ENCODE assay signal across 9 mouse cellular contexts in the genomic region with DNA sequence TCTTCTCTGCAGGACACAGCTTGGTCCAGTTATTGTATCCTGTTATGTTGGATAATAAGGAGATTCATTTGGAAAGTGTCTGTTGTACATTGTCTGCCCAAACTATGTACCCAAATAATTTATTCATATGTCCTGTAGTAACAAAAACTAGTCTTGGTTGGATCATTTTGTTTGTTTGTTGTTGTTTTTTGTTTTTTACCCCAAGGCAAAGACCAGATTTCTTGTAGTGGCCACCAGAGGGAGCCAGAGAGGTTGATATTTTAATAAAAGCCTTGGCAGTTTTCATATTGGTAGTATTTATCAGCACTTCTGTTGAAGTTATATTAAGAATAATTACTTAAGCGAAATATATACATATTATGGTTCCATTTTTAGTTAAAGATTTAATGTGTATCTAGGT. TPM values are rescaled to one million over a fixed set of nuclear protein-coding genes. Genes with fewer than 3 reads are reported as not detected.
DNase-seq lines count a peak whose midpoint lies in the region; ATAC-seq and TF ChIP-seq lines count a peak whose summit lies in the region.
"Had no signal": no experiment of that assay in that cellular context is flagged by ENCODE, and none has a peak within 500 bp of the region (broad histone marks: within the 10 kb centered on the region; RNA-seq: fewer than 3 reads in every experiment).

No protein-coding gene starts in this region.

- peak; percentile 34 to 75; a peak in 3 of 4 replicates for TF ChIP-seq CTCF in CH12.LX (conservative IDR thresholded peaks at IDR 0.05 in 1 of 2, IDR thresholded peaks at IDR 0.05 in 1 of 2; ENCODE audit: low read depth in 2 of 2, low read length in 2 of 2)

- dilution Hi-C loops in CH12.LX (cut with MboI; ENCODE audit: extremely low pct_ligation_motif_present, extremely low pct_unique_long_range_greater_than_20kb, low sequenced_read_pairs), result no loop called here

- DNase-seq in embryonic facial prominence, embryonic 11.5 days (ENCODE audit: low spot score), result peak; percentile 69
- no peak for DNase-seq in embryonic facial prominence, embryonic 10.5 days (ENCODE audit: low spot score)
- peak; percentile 38 for DNase-seq in left cerebral cortex, postnatal 4 days
- DNase-seq in left cerebral cortex, postnatal 25 days (ENCODE audit: low spot score in 2 of 2), result no peak
- DNase-seq in CH12.LX (ENCODE audit: extremely low read depth), result peak; percentile 40
- DNase-seq in cerebellum, postnatal 36 days, result peak; percentile 28 to 45
- no peak for DNase-seq in ovary, postnatal 36 days (ENCODE audit: low spot score)
- no peak for DNase-seq in spleen, postnatal 14 days (ENCODE audit: low spot score in 2 of 2)

- no peaks in the 10 kb centered on the region for H3K36me3 ChIP-seq in embryonic facial prominence, embryonic 11.5 days (replicated peaks; ENCODE audit: control insufficient read depth, insufficient read depth, low read depth, low read length)
- H3K36me3 ChIP-seq in embryonic facial prominence, embryonic 10.5 days (replicated peaks), result peaks cover 5% of the 10 kb centered on the region; the same call in 1 of the 2 replicates
- no peaks in the 10 kb centered on the region for H3K36me3 ChIP-seq in CH12.LX (replicated peaks in 1 of 2; ENCODE audit: control insufficient read depth in 1 of 2, insufficient read depth in 1 of 2, low read length in 1 of 2)
- H3K36me3 ChIP-seq: limb, embryonic 12.5 days had no signal

- H3K4me1 ChIP-seq in embryonic facial prominence, embryonic 11.5 days (ENCODE audit: control insufficient read depth, insufficient read depth, low read length), result no peaks in the 10 kb centered on the region
- peaks cover 18% of the 10 kb centered on the region for H3K4me1 ChIP-seq in embryonic facial prominence, embryonic 10.5 days
- H3K4me1 ChIP-seq in CH12.LX (ENCODE audit: control insufficient read depth in 1 of 2, insufficient read depth in 2 of 2), result peaks cover 0 to 8% of the 10 kb centered on the region in 2 experiments; a peak in 1 of 4 replicates

- 10% methylated on average over 1 of the region's 1 CpGs for WGBS in embryonic facial prominence, embryonic 11.5 days
- WGBS in embryonic facial prominence, embryonic 10.5 days, result 13% methylated on average over 1 of the region's 1 CpGs

- TF ChIP-seq EP300 in CH12.LX (IDR thresholded peaks at IDR 0.05; ENCODE audit: low read length), result no peak

- intact Hi-C loops in left cerebral cortex, postnatal 4 days (cut with DNase I), result no loop called here
- intact Hi-C loops in left cerebral cortex, postnatal 25 days (cut with DNase I), result loop anchor here (1.0 kb wide), 1 partner anchor 39 kb away; no protein-coding TSS in a partner anchor

- in situ Hi-C loops in CH12.LX (cut with MboI; ENCODE audit: low pct_ligation_motif_present, low pct_unique_long_range_greater_than_20kb, low sequenced_read_pairs), result no loop called here

- no peak for ATAC-seq in embryonic facial prominence, embryonic 11.5 days (replicated peaks; ENCODE audit: insufficient number of reproducible peaks, low FRiP score, low TSS enrichment, low read depth)

- peak; percentile 55 for TF ChIP-seq RAD21 in CH12.LX (IDR thresholded peaks at IDR 0.05; ENCODE audit: low read depth, low read length)

- TF ChIP-seq POLR2A in CH12.LX (IDR thresholded peaks at IDR 0.05; ENCODE audit: low read depth, low read length), result no peak

- no peak overlapping the region for H3K9ac ChIP-seq in embryonic facial prominence, embryonic 11.5 days (replicated peaks; ENCODE audit: low read length)
- no peak overlapping the region for H3K9ac ChIP-seq in CH12.LX (ENCODE audit: insufficient read depth, low read depth)
- H3K9ac ChIP-seq: limb, embryonic 12.5 days had no signal

- H3K27me3 ChIP-seq in embryonic facial prominence, embryonic 11.5 days (ENCODE audit: control insufficient read depth, insufficient read depth, low read length), result no peaks in the 10 kb centered on the region
- no peaks in the 10 kb centered on the region for H3K27me3 ChIP-seq in embryonic facial prominence, embryonic 10.5 days (replicated peaks; ENCODE audit: low read depth, poor library complexity, severe bottlenecking)
- no peaks in the 10 kb centered on the region for H3K27me3 ChIP-seq in CH12.LX (replicated peaks)
- H3K27me3 ChIP-seq: limb, embryonic 12.5 days had no signal

- H3K4me2 ChIP-seq in embryonic facial prominence, embryonic 11.5 days (ENCODE audit: low read depth, low read length), result no peak overlapping the region
- no peak overlapping the region for H3K4me2 ChIP-seq in CH12.LX (ENCODE audit: insufficient read depth, low read depth, poor library complexity, severe bottlenecking)
- H3K4me2 ChIP-seq: limb, embryonic 12.5 days had no signal

- H3K27ac ChIP-seq in embryonic facial prominence, embryonic 11.5 days (replicated peaks; ENCODE audit: low read depth, low read length), result no peak overlapping the region
- no peak overlapping the region for H3K27ac ChIP-seq in embryonic facial prominence, embryonic 10.5 days (replicated peaks)
- no peak overlapping the region for H3K27ac ChIP-seq in CH12.LX (ENCODE audit: insufficient read depth, low read depth)
- H3K27ac ChIP-seq: limb, embryonic 12.5 days had no signal

- H3K9me3 ChIP-seq in embryonic facial prominence, embryonic 11.5 days (replicated peaks; ENCODE audit: control insufficient read depth, low read length), result no peaks in the 10 kb centered on the region
- no peaks in the 10 kb centered on the region for H3K9me3 ChIP-seq in embryonic facial prominence, embryonic 10.5 days
- no peaks in the 10 kb centered on the region for H3K9me3 ChIP-seq in CH12.LX (replicated peaks; ENCODE audit: low read length)

- H3K4me3 ChIP-seq in embryonic facial prominence, embryonic 11.5 days (ENCODE audit: low read depth, low read length), result no peak overlapping the region
- no peak overlapping the region for H3K4me3 ChIP-seq in embryonic facial prominence, embryonic 10.5 days
- no peak overlapping the region for H3K4me3 ChIP-seq in CH12.LX (replicated peaks in 1 of 3; ENCODE audit: low read depth in 2 of 3, low read length in 2 of 3, poor library complexity in 1 of 3)
- H3K4me3 ChIP-seq: limb, embryonic 12.5 days had no signal

- H3K79me2 ChIP-seq in CH12.LX (replicated peaks; ENCODE audit: control insufficient read depth, extremely low read depth, insufficient read depth, poor library complexity, severe bottlenecking), result no peaks in the 10 kb centered on the region

TF ChIP-seq in CH12.LX, 34 proteins besides CTCF, POLR2A, EP300 and RAD21:
- no peak for TF ChIP-seq USF2 (conservative IDR thresholded peaks at IDR 0.05; ENCODE audit: low read depth, low read length)
- no peak for TF ChIP-seq E2F4 (IDR thresholded peaks at IDR 0.05; ENCODE audit: insufficient replicate concordance, low read depth, low read length)
- TF ChIP-seq USF1 (IDR thresholded peaks at IDR 0.05; ENCODE audit: low read depth, low read length), result no peak
- no peak for TF ChIP-seq HCFC1 (IDR thresholded peaks at IDR 0.05; ENCODE audit: low read depth, low read length)
- TF ChIP-seq SMC3 (IDR thresholded peaks at IDR 0.05; ENCODE audit: low read depth, low read length), result peak; percentile 47; the same call in 1 of the 2 replicates

RNA-seq across cellular contexts. Expression of a gene that starts 25.0 kb away (rescaled TPM):
- polyA plus RNA-seq in embryonic facial prominence, embryonic 11.5 days (2014; fragmentation: Nextera tagmentation; extraction: Ambion mirVana), result 22.1 and 22.8 TPM in 2 replicates
- polyA plus RNA-seq in embryonic facial prominence, embryonic 10.5 days (2016; fragmentation: Nextera tagmentation; extraction: Ambion mirVana), result 30.0 and 31.0 TPM in 2 replicates
- 10 to 100 TPM; 18.5 to 18.6 TPM for total RNA-seq in left cerebral cortex, postnatal 4 days (2021)
- 1 to 10 TPM; 8.6 to 9.2 TPM for total RNA-seq in left cerebral cortex, postnatal 25 days (2021)
- total RNA-seq in CH12.LX (2012; rRNA removed) (0.17 and 0.34 TPM in 2 replicates), CH12.LX (2014; rRNA removed) (not detected in 2 replicates)
- polyA plus RNA-seq in CH12.LX (2012; ENCODE audit: insufficient read length, low read depth), result 0.17 and 0.18 TPM in 2 replicates

Comparison
In these comparisons a context has a peak if more than half of its experiments do, and no peak if none do; other contexts are left out.
1. DNase-seq: peak in embryonic facial prominence, embryonic 11.5 days (single experiment), left cerebral cortex, postnatal 4 days (single experiment), CH12.LX (single experiment) and cerebellum, postnatal 36 days (2 of 2); none in embryonic facial prominence, embryonic 10.5 days (single experiment), left cerebral cortex, postnatal 25 days (0 of 2), ovary, postnatal 36 days (single experiment) and spleen, postnatal 14 days (0 of 2).
2. RNA of a gene that starts 25.0 kb away (total RNA-seq): 18.5 to 18.6 TPM in left cerebral cortex, postnatal 4 days and 8.6 to 9.2 TPM in left cerebral cortex, postnatal 25 days; 0.17 to 0.34 TPM in CH12.LX; every median in the first group is over 4 times any median in the second.